Mouse (Mus musculus): ENCODE data around the gene Tbccd1.
A peak's percentile ranks its signal among the peaks of the same experiment; 100 is the strongest.

The Tbccd1 gene

DNA sequence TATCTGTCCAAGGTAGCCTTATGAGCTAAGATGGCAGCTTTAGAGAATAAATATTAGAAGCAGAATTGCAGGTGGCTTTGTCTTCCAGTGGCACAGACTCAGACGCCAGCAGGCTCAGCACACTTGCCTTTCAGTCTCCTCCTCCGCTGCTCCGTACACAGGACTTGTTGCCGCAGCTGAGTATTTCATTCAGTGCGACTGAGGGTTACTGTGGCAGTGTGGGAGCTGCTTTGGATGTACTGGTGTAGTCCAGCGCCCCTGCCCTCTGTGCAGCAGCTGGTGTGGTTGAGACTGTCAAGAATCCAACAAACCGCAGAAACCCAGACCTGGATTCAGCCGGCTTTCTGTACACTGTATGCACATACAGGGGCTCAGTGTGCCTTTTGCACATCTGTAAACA lies 14.9 kb upstream of the Tbccd1 start:
- no peak for DNase-seq (ENCODE audit: extremely low spot score, low spot score)

DNA sequence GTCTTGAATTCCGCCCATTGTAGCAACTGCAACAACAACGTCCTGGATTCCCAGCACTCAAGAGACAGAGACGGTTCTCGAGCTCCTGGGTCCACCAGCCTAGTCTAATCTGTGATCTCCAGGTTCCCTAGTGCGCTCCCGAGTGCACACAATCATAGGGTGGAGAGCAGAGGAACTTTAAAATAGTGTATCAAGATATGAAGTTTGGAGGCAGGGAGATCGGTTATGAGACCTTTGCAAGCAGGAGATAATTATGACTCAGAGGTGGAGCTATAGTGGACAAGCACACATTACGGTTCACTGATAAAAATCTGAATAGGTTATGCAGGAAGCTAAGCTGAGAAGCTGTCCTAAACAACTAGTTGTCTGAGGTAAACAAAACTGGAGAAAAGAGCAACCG lies 696 bp downstream of the Tbccd1 start:
- peak; percentile 15 for DNase-seq (ENCODE audit: extremely low spot score, low spot score)

DNA sequence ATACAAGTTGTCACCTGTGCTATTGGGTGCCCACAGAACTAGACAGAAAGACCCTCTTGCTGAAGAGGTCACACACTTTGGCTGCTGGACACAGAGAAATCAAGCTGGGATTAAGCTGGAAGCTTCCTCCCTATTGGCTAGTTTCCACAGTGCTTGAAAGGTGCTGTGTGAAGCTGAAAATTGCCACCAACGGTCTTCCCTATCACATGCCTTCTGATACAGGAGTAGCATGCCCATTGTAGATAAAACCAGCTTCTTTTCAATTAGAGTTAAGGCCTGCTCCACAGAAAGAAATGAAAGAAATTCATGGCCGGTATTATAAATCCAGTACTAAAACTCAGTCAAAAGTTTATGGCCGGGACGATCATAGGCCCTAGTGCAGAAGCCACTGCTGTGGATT lies 4.8 kb downstream of the Tbccd1 start:
- DNase-seq (ENCODE audit: extremely low spot score, low spot score): no peak

DNA sequence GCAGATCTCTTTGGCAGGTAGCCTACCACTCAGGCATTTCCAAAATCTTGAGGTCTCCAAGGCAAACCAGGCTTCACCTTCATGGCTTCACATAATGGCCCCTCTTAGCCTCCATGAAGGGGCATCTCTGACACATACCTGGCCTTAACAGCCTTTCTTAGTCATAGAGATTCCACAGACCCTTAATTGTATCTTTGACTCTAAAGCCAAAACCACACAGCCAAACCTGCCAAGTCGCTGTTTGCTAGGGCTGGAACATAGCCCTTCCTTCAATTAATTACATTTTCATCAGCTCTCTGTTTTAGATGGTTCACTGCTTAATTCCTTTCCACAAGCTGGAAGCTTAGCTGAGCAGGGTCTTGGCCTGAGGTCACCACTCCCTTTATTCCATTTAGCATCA lies 9.1 kb downstream of the Tbccd1 start:
- DNase-seq (ENCODE audit: extremely low spot score, low spot score): no peak

DNA sequence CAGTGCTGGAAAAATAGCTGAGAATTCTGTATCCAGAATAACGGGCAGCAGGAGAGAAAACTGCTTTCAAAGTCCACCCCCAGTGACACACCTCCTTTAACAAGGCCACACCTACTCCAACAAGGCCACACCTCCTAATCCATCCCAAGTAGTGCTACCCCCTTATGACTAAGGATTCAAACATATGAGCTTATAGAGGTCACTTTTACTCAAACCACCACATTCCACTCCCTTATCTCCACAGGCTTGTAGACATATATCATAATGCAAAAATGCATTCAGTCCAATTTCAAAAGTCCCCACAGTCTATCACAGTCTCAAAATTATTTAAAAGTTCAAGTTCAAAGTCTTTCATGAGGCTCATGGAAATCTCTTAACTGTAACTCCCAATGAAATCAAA lies 9.8 kb downstream of the Tbccd1 start:
- no peak for DNase-seq (ENCODE audit: extremely low spot score, low spot score)

DNA sequence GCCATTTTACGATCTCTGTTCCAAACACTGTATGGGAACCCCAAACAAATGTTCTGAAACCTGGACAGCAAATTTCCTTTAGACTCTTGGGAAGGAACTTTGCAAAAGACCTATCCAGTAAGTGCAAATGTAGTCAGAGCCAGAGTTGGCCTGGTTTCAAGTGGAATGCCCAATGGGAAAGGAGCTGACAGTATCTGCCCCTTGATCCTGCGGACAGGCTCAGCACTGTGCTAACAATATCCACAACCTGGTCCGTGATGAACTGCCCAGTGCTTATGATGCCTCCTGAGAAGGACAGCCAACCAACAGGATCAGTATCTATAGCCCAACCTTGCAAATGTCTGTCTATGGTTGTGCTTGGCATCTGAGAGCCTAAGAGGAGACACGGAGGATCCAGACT lies 12.0 kb downstream of the Tbccd1 start:
- DNase-seq (ENCODE audit: extremely low spot score, low spot score): no peak

DNA sequence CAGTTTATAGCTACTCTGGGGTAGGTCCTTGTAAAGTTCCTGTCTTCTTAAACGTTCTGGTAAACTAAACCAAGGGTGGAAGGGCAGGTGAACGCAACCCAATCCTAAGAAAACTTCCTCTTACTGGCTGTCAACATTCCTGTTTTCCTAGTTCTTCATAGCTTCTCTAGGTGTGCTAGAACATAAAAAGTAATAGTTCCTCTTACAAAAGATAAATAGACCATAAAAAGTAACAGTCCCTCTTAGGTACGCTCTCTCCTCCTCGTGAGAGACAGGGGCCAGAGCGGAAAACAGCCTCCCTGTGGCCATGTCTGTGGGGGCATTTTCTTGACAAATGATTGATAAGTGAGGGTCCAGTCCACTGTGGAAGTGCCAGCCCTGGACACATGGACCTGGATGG lies 12.6 kb downstream of the Tbccd1 start:
- DNase-seq (ENCODE audit: extremely low spot score, low spot score): no peak

DNA sequence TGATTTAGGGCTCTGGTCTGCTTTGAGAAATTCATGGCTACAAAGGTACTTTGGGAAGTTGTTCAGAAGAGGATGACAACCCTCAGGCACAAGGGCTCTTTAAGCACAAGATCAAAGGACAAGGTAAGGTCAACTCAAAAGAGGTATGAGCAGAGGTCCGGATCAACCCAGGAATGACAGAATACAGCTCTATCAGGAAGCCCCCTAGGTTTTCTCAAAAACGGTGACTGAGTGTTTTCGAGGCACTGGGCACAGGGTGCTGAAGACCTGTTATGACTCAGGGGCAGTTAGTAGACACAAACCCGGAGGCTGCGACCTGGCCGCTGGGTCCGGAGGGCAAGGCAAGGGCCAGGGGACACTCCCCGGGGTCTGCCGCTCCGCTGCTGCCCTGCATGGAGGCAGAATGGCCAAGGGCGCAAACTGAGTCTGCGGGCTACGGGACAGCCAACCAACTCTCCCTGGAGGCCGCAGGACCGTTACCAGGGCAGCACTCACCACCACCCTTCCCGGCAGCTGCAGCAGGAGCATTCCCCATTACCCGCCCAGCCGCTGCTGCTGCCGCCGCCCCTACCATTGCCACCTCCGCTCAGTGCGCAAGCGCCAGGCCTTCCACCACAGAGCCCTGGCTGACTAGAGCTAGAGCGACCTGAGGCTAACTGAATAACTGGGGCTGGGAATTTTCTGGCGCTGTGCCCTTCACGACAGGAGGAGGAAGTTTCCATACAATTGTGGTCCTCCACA lies 13.2 kb downstream of the Tbccd1 start:
- DNase-seq (ENCODE audit: extremely low spot score, low spot score): peak; percentile 78

DNA sequence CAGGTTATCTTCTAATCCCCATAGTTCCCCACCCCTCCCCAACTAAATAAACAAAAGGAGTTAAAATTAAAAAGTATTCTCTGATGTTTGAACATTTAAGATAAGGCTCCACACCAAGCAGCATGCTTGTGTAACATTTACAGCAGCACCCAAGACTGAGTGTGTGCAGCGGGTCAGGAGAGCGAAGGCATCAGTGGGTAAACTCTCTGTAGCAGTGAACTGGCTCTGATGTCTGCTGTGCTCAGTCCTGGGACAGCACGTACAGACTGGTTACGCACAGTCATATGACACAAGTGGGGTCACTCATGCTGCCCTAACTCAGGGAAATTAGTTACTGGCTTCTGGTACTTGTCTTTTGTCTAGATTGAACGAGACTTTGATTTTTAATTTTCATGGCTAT lies 14.6 kb downstream of the Tbccd1 start:
- no peak for DNase-seq (ENCODE audit: extremely low spot score, low spot score)

DNA sequence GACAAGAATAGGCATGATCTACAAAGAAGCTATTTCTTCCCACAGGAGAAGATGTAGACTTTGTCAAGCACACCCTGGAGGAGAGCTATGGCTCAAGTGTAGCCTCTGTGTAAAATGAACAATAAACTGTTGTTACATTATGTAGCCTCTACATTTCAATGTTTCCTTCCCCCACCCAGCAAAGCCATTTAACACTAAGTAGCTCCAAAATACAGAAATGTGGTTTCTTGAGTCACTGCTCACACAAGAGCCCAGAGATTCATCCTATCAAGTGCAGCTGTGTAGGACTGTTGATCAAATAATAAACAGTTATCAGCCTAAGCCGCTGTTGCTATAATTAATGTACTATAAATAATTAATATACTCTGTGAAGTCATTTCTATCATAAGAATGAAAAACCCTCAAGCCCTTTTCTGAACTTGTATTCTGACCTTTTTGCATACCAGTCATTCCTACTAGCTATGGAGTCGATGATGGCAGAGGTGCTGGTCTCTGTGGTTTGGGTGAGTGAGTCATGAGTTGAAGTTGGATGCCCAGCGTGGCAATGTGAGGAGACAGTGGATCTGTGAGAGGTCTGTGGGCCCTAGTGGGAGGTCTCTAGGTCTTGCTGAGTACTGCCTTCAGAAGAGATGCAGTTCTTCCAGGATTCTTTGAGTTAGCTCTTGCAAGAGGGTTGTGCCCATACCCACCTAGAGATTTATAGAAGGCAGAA lies 18.2 kb downstream of the Tbccd1 start:
- no peak for DNase-seq (ENCODE audit: extremely low spot score, low spot score)

DNA sequence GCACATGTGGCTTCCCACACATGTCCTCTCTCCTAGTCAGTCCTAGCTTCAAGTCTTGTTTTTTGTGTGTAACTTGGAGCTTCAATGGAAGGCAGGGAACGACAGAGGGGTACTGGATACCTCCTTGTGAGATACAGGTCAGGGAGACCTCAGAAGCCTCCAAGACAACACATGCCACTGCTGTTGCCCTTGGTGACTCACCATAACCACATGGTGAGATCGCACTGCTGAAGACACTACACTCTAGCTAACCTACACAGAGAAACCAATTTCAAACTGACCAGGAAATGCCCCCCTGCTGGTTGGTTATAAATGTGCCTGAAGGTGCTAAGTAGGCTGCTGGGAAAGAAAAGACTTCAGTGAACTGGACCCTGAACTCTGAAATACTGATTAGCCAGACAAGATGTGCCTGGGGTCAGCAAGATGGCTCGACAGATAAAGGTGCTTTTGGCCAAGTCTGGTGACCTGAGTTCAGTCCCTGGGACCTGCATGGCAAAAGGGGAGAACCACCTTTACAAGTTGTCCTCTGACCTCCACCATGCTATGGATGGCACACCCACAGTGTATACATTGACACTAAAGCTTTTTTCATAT lies 24.4 kb downstream of the Tbccd1 start:
- DNase-seq (ENCODE audit: extremely low spot score, low spot score): no peak

DNA sequence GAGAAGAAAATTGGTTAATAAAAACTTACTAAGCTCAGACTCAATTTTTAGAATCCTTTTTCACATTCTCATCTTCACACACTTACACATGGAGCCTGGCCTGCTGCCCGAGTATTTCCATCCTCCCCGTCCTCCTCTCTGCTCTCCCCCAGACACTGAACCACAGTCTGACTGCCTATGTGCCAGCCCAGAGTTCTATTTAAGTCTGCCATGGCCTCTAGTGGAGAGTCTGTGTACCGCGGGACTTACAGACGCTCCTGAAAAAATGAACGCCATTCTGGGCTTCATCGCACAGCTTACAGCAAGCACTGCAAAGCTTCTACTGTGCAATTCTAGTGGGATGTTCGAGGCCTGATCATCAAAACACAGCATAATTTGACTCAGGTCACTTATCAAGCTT lies 36.7 kb downstream of the Tbccd1 start:
- DNase-seq (ENCODE audit: extremely low spot score, low spot score): no peak

DNA sequence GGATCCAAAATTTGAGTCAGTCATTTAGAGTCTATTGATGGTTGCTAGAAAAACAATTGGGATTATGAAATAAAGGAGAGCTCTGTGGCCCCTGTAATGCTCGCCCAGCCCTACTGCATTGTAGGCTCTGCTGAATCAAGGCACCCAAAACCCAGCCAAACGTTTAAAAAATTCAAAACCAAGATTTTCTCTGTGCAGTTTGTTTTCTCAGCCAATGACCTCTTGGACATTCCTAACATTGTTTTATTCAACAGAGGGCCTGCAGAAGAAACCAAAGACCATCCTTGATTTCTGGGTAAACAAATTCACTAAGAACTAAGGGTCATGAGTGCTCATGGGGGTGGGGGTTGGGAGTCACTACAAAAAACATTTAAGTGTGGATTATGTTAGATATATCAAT lies 46.0 kb downstream of the Tbccd1 start, which contains the start of gene Crygs:
Crygs (minus strand) TSS at position 101 of the 400 bp plus-strand sequence.
- no peak for DNase-seq (ENCODE audit: extremely low spot score, low spot score)

DNA sequence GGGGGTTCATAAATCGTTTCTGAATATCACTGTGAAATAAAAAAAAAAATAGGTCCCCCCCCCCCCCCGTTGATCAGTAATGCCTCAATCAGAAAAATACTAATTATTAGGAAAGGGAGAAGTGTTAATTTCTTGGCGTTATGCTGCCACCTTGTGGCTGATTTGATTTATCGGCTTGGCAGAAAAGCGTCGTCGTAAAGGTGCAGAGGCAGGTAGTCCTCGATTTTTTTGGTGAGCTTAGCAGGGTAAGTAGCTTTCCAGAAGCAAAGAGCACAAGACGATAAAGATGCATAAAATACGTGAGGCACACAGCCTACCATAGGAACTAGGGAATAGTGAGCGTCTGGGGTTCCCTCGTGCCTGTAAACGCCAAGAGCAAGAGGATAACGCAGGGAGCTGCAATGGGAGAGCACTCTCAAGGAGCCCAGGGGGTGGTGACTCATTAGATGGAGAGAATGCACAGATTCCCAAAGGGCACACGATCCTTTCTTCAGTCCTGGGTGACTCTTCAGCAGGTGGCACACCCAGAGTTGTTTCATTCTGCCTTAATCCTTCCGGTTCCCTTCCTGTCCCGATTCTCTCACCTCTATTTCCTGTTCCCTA lies 49.9 kb downstream of the Tbccd1 start:
- DNase-seq (ENCODE audit: extremely low spot score, low spot score): peak; percentile 44

DNA sequence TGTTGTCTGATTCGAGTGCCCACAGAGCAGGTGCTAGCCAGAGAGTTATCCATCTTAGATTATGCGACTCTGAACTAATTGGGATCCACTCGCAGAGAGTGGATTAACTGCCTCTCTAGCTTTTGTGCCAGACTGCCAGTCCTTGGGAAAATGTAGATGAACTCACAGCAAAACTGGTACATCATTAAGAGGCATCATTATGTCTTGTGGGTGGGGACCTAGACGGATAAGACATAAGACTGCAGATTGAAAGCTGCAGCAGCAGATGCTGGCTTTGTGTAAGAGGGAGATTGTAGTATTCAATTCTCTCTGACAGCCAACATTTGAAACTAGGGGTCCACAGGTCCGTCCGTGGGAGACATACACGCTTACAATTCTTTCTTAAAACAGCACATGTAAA lies 54.7 kb downstream of the Tbccd1 start:
- no peak for DNase-seq (ENCODE audit: extremely low spot score, low spot score)

DNA sequence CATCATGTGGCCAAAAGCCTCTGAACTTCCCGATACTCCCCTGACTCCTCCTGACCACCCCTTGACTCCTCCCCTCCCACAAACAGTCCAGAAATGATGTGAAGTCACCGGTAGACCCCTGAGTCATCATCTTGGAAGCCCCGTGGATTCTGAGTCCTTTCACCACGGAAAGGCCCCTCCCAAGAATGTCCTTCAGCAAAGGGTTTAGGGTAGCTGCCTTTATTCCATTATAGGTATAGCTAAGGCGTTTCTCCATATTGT lies 56.7 kb downstream of the Tbccd1 start:
- DNase-seq (ENCODE audit: extremely low spot score, low spot score): no peak

DNA sequence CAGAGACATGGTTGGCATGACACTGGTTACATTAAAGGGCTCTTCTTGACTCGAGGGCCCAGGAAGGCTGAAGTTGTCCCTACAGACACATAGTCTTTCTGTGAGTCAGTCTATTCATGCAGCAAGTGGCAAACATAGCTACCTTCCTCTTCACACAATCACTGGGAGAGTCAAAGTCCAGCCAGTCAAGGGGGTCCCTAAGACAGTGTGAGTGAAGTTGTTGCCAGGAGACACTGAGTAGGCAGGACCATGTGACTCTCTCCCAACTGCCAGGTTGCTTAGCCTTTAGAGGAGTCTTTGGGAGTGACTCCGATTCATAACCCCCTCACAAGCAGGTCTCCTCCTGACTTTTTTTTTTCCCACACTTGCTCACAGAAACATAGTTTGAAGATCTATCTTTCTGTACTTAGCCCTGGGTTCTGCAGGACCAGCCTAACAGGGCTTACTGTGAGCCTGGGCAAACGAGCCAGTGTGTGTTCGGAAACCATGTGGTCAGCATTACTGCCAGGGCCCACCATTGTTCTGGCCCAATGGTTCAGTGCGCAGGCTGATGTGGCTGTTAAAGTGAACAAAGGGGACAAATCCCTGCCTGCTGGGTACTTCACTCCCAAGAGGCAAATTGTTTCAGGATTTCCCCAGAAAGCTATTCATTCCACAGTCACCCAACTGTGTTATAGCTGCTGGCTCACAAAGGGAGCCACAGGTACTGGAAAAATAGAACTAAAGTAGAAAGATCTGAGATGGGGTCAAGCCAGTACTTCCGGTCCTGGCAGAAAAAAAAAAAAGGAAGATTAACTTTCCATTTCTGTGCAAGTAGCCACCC lies 57.2 kb downstream of the Tbccd1 start:
- peak; percentile 40 for DNase-seq (ENCODE audit: extremely low spot score, low spot score)

DNA sequence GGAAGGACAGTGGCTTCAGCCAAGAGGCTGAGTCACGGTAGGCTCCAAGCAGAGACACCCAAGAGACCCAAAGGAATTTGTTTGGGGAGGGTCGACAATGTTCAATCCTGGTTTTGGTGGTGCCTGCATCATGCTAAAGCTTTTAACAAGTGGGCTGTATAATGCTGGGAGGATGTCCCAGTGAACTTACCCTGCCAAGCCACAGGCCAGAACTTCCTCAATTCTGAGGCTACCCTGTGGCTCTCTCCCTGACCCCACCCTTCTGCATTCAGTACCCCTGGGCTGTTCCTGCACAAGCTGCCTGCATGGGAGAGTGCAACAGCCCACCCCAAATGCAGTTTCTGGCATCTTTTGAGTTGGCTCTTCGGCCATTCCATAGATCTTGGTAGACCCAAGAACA lies 58.9 kb downstream of the Tbccd1 start:
- DNase-seq (ENCODE audit: extremely low spot score, low spot score): no peak

DNA sequence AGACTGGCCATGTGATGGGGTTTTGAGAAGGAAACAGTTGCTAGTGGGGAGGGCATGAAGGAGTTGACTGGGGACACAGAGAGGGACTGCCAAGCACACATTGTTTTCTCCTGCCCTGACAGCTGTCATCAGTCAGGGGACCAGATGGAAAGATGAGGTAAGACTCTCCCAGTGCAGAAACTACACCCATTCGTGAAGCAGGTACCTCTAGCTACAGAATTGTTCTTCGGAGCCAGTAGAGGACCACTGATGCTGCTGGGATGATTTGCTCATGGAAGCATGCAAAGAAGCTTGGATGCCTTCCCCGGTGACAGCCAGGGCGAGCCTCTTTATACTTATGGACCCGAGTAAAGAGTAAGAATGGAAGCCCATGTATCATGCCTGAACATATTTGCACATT lies 59.9 kb downstream of the Tbccd1 start:
- no peak for DNase-seq (ENCODE audit: extremely low spot score, low spot score)

DNA sequence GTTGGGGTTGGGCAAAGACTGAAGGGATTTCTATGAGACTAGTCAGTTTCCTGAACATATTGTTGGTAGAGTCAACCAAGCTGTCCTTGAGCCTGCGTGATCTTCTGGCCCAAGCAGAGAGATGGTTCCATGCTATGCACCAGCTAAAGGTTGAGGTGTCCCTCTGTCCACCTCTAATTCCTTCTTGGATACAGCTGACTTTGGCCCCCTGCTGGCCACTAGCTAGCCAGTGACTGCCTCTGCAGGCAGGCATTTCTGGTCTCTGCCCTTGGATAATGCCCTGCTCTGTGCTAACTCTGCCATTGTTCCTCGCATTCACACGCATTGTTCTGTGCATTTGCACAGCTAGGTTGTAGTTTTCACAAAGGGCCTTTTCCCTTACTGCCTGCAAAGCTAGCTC lies 62.0 kb downstream of the Tbccd1 start:
- peak; percentile 39 for DNase-seq (ENCODE audit: extremely low spot score, low spot score)

DNA sequence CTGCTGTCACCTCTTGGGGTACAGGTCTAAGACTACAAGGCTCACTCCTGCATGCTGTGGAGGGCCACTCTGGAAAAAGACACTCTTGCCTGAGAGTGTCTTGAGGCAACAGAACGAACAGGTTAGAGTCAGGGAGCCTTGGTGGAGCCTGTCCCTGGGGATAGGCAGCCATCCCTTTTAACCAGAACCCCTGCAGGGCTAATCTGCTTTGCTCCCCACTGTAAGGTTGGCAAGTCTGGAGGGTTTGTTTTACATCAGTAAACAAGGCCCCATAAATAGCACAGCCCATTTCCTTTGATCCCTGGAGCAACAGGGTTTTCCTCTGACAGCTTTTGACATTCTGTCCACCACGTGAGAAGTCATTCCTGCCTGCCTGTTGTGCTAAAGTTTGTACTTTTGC lies 66.2 kb downstream of the Tbccd1 start:
- no peak for DNase-seq (ENCODE audit: extremely low spot score, low spot score)

DNA sequence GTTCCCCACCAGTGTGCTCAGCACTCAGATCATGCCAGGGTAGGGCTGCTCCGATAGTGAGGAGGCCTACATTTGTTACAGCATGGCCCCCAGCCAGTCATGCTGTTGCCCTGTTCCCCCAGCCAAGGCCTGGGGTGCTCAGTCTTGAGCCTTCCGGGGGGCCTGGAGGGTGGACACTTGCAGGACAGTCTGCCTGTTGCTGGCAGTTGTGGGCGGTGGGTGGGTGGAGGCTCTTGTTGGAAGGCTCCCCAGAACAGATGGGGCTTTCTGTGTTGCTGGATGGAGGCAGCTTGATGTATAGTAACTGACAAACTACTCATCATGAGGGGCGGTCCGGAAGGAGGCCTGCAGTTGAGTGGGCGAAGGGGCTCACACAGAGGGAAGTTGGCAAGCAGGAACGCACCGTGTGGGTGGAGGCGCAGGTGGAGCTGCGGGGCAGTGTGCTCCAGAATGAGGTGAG lies 67.5 kb downstream of the Tbccd1 start:
- DNase-seq (ENCODE audit: extremely low spot score, low spot score): peak; percentile 19

All from neural tube, embryonic 10.5 days (tissue).